Mouse (Mus musculus) activated CD4-positive, CD25-positive, alpha-beta regulatory T cell (primary cell): ENCODE measurements around the gene Myadml2. TPM values are rescaled to one million over a fixed set of nuclear protein-coding genes. Genes with fewer than 3 reads are reported as not detected.

ENCODE experiments used
- polyA plus RNA-seq, 2 experiments: library from polyadenylated mRNA; unstranded; fragments of 100-300 nt; shearing (Covaris generic); gene quantifications; one replicate each; pipeline ENCODE4 v1.2.1; 2017

Gene Myadml2
- under 1 TPM; 0.36 to 0.41 TPM for polyA plus RNA-seq

DNA sequence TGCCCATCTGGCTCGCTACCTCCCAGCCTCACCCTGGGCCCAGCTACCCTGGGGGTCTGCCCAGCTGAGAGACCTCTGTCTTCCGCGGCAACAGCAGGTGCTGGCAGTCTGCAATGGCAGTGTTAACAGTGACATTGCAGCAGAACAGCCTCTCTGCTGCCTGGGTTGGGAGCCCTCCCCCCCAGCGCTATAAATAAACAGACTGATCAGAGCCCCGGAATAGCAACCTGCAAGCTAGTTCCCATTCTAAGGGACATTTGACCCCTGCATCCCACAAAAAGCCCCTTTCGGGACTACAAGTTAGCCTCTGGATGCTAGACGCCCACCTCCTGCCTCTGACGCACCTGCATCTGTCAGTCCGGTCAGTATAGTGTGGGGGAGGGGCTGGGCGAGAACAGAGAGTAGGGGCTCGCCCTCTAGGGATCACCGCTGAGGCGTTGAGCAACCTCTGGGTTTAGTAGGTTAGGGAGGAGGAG is at the start of gene Myadml2:
TSS of gene Myadml2 (minus strand) at position 158 of the 476 bp plus-strand sequence.

DNA sequence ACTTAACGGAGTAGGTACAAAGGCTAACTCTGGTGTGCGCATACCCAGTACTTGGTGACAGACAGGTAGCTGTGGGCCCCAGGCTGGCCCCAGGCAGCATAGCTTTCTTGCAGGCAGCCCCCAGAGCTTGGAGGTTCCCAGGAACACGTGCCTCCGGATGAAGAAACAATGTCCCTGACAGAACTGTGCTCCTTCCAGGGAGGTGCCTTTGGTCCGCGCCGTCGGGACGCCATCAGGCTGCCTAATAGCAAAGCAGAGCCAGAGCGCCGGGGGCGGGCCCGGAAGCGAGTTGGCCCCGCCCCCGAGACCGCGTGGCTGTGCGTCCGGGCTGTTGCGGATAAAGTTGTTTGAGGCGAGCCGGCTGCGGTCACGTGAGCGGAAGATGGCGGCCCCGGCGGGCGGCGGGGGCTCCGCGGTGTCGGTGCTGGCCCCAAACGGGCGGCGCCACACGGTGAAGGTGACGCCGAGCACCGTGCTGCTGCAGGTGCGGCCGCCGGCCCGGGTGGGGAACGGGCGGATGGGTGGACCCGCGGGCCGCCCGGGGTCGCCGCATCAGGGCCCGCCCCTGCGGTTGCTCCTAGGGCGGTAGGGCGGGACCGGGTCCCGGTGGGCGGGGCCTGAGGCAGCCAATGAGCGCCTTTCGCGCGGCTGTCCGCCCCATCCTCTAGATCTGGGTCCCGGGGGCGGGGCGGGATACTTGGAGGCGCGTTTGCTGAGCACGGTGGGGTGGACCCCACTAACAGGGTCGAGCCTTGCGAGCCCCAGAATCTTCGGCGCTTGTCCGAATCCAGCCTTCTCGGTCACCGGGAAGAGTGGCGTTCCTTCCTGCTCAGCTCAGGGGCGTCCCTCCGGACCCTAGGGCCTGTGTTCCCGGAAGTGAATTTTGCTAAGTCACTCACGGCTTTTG is 25.0 kb upstream of the Myadml2 start, which contains the start of gene Aspscr1:
TSS of gene Aspscr1 (plus strand) at position 287 of the 907 bp plus-strand sequence.

DNA sequence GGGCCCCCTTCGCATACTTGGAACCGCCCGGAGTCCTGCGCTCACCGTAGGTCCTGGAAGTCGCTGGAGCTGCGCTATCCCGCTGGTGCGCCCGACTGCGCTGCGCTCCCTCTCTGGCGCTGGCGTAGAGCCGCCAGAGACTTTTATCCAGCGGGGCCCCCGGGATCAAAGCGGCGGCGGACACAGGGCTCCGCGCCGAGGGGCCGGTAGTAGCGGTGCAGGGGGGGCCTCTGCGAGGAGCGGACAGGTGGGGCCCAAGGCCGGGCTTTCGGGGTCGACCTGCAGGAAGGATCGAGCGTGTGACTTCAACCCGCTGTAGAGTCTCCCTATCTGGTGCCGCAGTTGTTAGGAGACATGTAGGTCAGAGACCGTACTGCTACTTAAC is 13.1 kb upstream of the Myadml2 start, which contains the start of gene Notum:
TSS of gene Notum (minus strand) at position 100 of the 385 bp plus-strand sequence.

DNA sequence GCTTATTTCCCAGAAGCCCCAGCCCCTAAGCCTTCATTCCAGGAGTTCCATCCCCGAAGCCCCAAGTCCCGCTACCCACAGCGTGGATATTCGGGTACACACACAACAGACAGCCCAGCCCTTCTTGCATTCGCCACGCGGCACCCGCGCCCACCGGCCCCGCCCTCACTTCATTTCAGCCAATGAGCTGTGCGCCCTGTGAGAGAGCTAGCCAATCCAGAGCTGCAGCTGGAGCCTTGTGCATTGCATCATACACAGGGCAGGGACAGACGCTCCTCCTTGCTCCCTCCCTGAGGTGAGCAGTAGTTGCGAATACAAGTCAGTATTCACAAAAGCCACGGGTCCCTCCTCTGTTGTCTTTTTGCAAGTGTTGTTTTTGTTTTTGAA is 4.4 kb downstream of the Myadml2 start, which contains the start of gene Pycr1:
TSS of gene Pycr1 (minus strand) at position 169 of the 387 bp plus-strand sequence.

DNA sequence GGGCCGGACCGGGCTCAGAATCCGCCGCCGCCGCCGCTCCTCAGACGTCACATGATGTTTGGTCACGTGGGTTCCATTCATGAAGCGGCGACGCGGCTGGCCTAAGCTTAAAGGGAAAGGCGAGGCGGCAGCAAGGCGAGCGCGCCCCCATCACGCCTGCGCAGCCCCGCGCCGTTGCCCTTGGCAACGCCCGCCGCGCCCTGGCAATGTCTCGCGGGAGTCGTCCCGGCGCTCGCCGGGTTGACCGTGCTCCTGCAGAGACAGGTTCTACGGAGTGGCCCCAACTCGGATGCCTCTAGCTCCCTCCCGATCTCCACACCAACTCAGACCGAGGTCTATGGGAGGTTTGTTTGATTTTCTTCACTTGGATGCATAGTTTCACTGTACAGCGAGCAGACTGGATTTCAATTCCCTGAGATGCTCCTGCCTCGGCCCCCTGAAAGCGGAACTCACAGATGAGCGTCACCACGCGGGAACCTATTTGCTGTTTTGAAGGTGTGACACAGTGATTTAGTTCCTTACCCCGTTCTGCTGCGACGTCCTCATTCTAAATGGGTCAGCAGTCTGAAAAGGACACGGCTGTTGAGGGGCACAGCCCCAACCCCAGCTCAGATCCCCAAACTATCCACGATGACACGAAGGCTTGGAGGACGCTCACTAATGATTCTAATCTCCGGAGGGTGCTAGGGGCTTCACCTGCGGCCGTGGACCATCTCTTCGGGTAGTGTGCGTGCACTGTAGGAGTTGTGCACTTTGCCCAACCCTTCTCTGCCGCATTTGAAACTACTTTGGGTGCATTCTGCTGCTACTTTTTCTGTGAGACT is 14.2 kb downstream of the Myadml2 start, which contains the start of gene Mafg:
TSS of gene Mafg (minus strand) at position 81 of the 824 bp plus-strand sequence.

DNA sequence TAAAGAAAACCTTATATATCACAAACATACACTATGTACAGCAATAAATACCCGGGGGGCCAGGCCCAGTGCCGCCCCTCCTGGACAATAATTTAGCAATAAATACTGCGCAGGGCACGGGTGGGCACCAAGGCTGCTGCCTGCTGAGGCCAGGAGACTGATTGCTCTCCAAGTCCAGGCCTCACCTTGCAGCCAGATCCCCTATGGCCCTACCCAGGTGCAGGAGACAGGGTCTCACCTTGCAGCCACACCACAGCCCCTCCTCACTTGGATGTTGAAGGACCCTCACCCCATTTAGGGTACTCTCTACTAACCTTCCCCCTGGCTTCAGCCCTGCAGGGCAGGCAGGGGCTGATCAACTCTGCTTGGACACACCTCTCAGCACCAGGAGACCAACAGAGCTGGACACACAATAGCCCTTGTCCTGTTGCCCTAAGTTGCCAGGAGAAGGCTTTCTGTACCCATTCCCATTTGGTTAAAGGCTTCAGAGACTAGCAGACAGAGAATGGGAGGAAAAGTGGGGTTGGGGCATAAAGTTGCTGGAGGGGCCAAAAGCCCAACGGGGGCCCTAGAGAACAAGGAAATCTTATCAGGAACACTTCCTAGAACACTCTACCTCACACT is 22.7 kb downstream of the Myadml2 start, which contains the start of gene Sirt7:
TSS of gene Sirt7 (minus strand) at position 89 of the 624 bp plus-strand sequence.

DNA sequence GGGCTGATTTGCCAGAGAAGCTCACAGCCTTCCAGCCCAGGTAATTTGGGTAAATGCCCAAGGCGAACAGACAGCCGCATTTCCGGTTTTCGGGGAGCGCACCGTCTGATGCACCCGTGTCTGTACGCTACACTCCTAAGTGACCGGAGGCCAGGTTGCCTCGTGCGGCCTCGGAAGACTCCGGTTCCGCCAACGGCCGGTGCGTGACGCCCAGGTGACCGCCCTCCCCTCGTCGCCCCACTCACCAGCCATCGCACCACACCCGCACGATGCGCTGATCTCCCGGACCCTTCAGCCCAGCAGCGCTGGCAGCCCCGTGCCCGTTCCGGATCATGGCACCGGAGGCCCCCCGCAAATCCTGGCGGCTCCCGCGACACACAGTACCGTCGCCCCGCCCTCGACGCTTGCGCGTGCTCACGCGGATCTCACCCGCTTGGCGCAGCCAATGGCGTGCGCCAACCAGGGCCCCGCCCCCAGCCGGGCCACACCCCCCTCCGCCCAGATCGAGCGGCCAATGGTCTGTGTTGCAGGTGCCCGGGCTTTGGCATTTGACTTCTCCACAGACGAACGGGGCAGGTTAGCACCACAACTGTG is 30.3 kb downstream of the Myadml2 start, which contains the start of gene Pcyt2:
TSS of gene Pcyt2 (minus strand) at position 418 of the 594 bp plus-strand sequence.

DNA sequence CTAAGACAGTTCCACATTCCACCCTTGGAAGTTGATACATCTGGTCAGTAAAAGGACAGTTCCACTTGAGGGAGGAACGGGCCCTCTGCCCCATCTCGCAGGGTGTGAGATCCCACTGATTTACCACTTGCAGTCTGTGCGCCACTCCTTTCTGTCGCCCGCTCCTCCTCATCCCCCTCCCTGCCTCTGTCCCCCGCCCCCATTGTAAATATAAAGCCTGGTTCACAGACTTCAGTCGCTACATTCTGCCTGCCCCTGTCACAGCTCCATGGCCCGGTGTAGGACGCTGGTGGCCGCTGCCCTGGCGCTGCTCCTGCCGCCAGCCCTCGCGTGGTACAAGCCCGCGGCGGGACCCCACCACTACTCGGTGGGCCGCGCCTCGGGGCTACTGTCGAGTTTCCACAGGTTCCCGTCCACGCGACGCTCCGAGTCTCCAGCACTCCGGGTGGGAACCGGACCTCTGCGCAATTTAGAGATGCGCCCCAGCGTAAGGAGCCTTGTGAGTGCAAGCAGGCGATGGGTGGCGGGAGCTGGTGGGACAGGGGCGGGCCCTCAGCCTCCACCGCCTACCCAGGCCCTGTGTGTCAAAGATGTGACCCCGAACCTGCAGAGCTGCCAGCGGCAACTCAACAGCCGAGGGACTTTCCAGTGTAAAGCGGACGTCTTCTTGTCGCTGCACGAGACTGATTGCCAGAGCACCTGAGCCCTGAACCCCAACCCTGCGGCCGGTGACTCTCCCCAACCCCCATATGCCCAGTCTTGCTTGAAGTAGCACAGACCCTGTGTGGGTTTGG is 39.5 kb downstream of the Myadml2 start, which contains the start of gene Npb:
TSS of gene Npb (plus strand) at position 237 of the 794 bp plus-strand sequence.

DNA sequence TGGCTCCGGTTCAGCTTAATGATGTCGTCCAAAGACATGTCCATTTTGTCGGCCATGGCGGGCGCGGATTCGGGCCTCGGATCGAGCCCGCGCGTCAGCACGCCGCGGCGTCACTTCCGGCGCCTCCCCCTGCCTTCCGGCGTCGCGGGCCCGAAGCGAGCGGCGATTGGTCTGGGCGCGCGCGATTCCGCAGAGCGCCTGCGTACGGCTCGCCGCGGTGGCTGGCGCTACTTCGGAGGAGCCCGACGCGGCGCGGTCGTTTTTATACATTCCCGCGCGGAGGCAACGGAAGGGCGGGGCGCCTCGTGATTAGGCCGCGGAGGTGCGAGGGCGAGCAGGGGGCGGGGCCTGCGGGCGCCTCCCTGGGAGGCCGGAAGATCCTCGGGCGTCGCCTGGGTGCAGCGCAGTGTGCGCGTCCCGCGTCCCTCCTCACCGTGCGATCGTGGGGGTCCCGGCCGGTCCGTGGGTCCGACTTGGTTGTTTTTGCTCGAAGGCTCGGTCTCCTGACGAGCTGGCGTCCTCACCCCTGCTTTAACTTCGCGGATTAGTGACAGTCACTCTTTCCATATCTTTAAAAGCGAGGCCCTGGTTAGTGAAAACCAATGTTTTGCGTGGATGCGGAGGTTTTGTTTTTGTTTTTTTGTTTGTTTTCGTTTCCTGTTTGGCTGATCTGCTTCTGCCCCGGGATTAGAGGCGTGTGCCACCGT is 49.5 kb downstream of the Myadml2 start, which contains the start of the genes Alyref and Anapc11:
TSS of gene Alyref (minus strand) at position 83 of the 707 bp plus-strand sequence.
TSS of gene Anapc11 (plus strand) at position 139 of the 707 bp plus-strand sequence.

Other genes starting within 250 kb of the Myadml2 start
- gene Nploc4, start 210.4 kb downstream of the Myadml2 start, polyA plus RNA-seq, result 10 to 100 TPM; 29.4 to 53.4 TPM
- under 1 TPM in 1 of 2 experiments, not detected in 1; 0.53 TPM for gene Tspan10, start 205.5 kb downstream of the Myadml2 start, polyA plus RNA-seq
- under 1 TPM in 1 of 2 experiments, not detected in 1; 0.63 TPM for gene Pde6g, start 194.7 kb downstream of the Myadml2 start, polyA plus RNA-seq
- gene Oxld1, start 190.1 kb downstream of the Myadml2 start, polyA plus RNA-seq, result 10 to 100 TPM; 10.9 to 11.1 TPM
- gene Ccdc137, start 190.0 kb downstream of the Myadml2 start, polyA plus RNA-seq, result 10 to 100 TPM; 27.4 to 32.2 TPM
- gene Arl16, start 180.6 kb downstream of the Myadml2 start, polyA plus RNA-seq, result 10 to 100 TPM; 26.3 to 36.0 TPM
- gene Mrpl12, start 163.5 kb downstream of the Myadml2 start, polyA plus RNA-seq, result 10 to 100 TPM; 54.0 to 85.3 TPM
- gene Slc25a10, start 156.3 kb downstream of the Myadml2 start, polyA plus RNA-seq, result 10 to 100 TPM in 1 of 2 experiments, 1 to 10 TPM in 1; 8.9 to 11.6 TPM
- not detected for gene Gcgr, start 117.5 kb downstream of the Myadml2 start, polyA plus RNA-seq
- gene Mcrip1, start 98.4 kb downstream of the Myadml2 start, polyA plus RNA-seq, result 100 to 1,000 TPM; 116 to 170 TPM
- not detected for gene Ppp1r27, start 97.0 kb downstream of the Myadml2 start, polyA plus RNA-seq
- gene P4hb, start 74.9 kb downstream of the Myadml2 start, polyA plus RNA-seq, result 100 to 1,000 TPM; 254 to 278 TPM
- gene Arhgdia, start 66.5 kb downstream of the Myadml2 start, polyA plus RNA-seq, result 100 to 1,000 TPM; 711 to 836 TPM
- gene Alyref, start 49.8 kb downstream of the Myadml2 start, polyA plus RNA-seq, result 100 to 1,000 TPM; 330 to 378 TPM
- 100 to 1,000 TPM; 108 to 129 TPM for gene Anapc11, start 49.7 kb downstream of the Myadml2 start, polyA plus RNA-seq
- 1 to 10 TPM in 1 of 2 experiments, under 1 TPM in 1; 0.55 to 2.3 TPM for gene Npb, start 39.7 kb downstream of the Myadml2 start, polyA plus RNA-seq
- 100 to 1,000 TPM; 101 to 127 TPM for gene Pcyt2, start 30.2 kb downstream of the Myadml2 start, polyA plus RNA-seq
- gene Sirt7, start 22.9 kb downstream of the Myadml2 start, polyA plus RNA-seq, result 100 to 1,000 TPM; 166 to 248 TPM
- gene Mafg, start 14.6 kb downstream of the Myadml2 start, polyA plus RNA-seq, result 10 to 100 TPM; 20.6 to 22.5 TPM
- under 1 TPM; 0.23 to 0.66 TPM for gene Pycr1, start 4.4 kb downstream of the Myadml2 start, polyA plus RNA-seq
- gene Notum, start 13.0 kb upstream of the Myadml2 start, polyA plus RNA-seq, result not detected
- gene Aspscr1, start 24.8 kb upstream of the Myadml2 start, polyA plus RNA-seq, result 100 to 1,000 TPM; 160 to 177 TPM
- gene Cenpx, start 65.6 kb upstream of the Myadml2 start, polyA plus RNA-seq, result 100 to 1,000 TPM; 104 to 146 TPM
- 10 to 100 TPM; 37.3 to 49.3 TPM for gene Lrrc45, start 65.8 kb upstream of the Myadml2 start, polyA plus RNA-seq
- 1 to 10 TPM; 1.4 TPM for gene Rac3, start 73.3 kb upstream of the Myadml2 start, polyA plus RNA-seq
- gene Dcxr, start 79.1 kb upstream of the Myadml2 start, polyA plus RNA-seq, result 10 to 100 TPM; 13.6 to 22.1 TPM
- gene Cbr2, start 84.0 kb upstream of the Myadml2 start, polyA plus RNA-seq, result 1 to 10 TPM in 1 of 2 experiments, not detected in 1; 8.5 TPM
- gene Hmga1b, start 114.6 kb upstream of the Myadml2 start, polyA plus RNA-seq, result 10 to 100 TPM; 15.6 to 15.9 TPM
- gene Rfng, start 136.0 kb upstream of the Myadml2 start, polyA plus RNA-seq, result 10 to 100 TPM; 31.9 to 32.2 TPM
- gene Gps1, start 136.1 kb upstream of the Myadml2 start, polyA plus RNA-seq, result 100 to 1,000 TPM; 132 to 179 TPM
- 10 to 100 TPM; 63.8 to 80.4 TPM for gene Dus1l, start 148.2 kb upstream of the Myadml2 start, polyA plus RNA-seq
- 10 to 100 TPM; 22.8 to 39.0 TPM for gene Fasn, start 176.4 kb upstream of the Myadml2 start, polyA plus RNA-seq